Mouse (Mus musculus) small intestine, adult 2 months (tissue): Measurements from ENCODE around the gene Ccl9. TPM values are rescaled to one million over a fixed set of nuclear protein-coding genes. Genes with fewer than 3 reads are reported as not detected.

Experiments
- H3K27ac ChIP-seq: fragments of 200-500 bp; 2 replicates; pipeline ENCODE4 v1.5.1; 2012; ENCODE audit warnings: low read depth, low read length, control low read depth, inconsistent platforms; ENCODE audit not compliant: insufficient read depth
- H3K27me3 ChIP-seq: fragments of 200-500 bp; 2 replicates; pipeline ENCODE4 v1.6.1; 2012; ENCODE audit warnings: mild to moderate bottlenecking, moderate library complexity, low read length, inconsistent platforms; ENCODE audit not compliant: control insufficient read depth, insufficient read depth
- H3K36me3 ChIP-seq: fragments of 200-500 bp; 2 replicates; pipeline ENCODE4 v1.6.1; 2012; ENCODE audit warnings: mild to moderate bottlenecking, low read length, control low read depth, inconsistent platforms; ENCODE audit not compliant: control insufficient read depth, insufficient read depth
- H3K4me1 ChIP-seq: fragments of 200-500 bp; 2 replicates; pipeline ENCODE4 v1.6.1; 2012; ENCODE audit warnings: low read length, inconsistent platforms, mixed read lengths; ENCODE audit not compliant: control insufficient read depth, insufficient read depth, insufficient read length
- H3K4me3 ChIP-seq: fragments of 200-500 bp; 2 replicates; pipeline ENCODE4 v1.5.1; 2012; ENCODE audit warnings: low read depth, mild to moderate bottlenecking, control low read depth, inconsistent platforms, low read length, moderate library complexity
- CTCF ChIP-seq: fragments of 200-500 bp; IDR thresholded peaks from 2 replicates; pipeline ENCODE4 v1.5.1; 2012; ENCODE audit warnings: low read depth, mild to moderate bottlenecking, control low read depth, inconsistent platforms, low read length, moderate library complexity, mixed read lengths; ENCODE audit not compliant: insufficient replicate concordance, insufficient read length; ENCODE audit errors: extremely low read depth
- POLR2A ChIP-seq: fragments of 200-500 bp; IDR thresholded peaks from 2 replicates; pipeline ENCODE4 v1.6.1; 2012; ENCODE audit warnings: low read depth, mild to moderate bottlenecking, control low read depth, inconsistent platforms, low read length, moderate library complexity
- WGBS: fragments of 180-500 bp; shearing (Covaris S2); methylation state at CpG from one replicate; pipeline ENCODE4 v1.1.7; 2018; 5-methylcytosine and 5-hydroxymethylcytosine counted together
- polyA plus RNA-seq: library from polyadenylated mRNA; depleted of rRNA; stranded (reverse); fragments of >200 nt; gene quantifications from 2 replicates; pipeline ENCODE4 v1.2.3, GENCODE M21; 2012; rRNA removed

The Ccl9 gene
- 1.2 and 3.7 TPM in 2 replicates for polyA plus RNA-seq

DNA sequence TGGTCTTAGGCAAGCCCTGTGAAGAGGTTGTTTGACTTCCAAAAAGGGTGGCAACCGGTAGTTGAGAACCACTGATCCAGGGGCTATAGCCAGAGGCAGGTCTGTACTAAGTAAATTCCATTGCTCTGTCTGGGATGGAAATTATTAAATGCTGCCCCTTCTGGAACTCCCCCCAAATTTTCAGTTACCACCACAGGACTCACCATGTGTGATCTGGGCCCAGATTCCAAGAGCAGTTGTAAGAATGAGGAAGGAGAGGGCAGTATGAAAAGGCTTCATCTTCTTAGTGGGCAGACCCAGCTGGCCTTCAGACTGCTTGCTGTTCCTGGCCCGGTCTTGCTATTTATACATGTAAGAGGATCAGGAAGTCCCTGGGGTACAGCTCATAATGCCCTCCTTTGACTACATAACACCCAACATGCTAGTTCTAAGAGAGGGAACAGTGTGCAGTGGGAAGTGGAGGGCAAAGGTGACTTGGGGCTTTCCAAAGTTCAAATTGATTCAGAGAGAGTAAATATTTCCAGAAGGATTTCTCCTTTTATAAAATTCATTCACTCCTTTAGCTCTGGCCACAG, at the start of gene Ccl9:
Ccl9 (minus strand) TSS at position 451 of the 575 bp plus-strand sequence.
- WGBS, result 24% methylated on average over 2 of the region's 2 CpGs

DNA sequence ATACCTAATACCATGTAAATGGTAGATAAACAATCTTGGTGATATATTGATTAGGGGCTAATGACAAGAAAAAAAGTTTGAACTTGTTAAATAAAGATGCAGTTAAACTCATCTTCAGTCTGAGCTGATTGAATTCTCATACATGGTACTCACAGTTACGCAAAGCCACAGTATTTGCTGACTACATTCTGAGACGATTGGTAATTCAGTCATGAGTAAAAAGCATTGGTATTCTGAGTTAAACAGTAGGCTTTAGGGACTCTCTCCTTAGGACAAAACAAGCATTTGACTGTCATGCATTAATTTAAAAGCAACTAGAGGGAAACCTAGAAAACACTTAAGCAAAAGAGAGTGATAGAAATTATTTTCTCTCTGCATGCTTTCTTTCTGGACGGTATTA, 45.1 kb upstream of the Ccl9 start:
- no peak overlapping the region for H3K27ac ChIP-seq
- no peak overlapping the region for H3K4me3 ChIP-seq
- no peaks in the 10 kb centered on the region for H3K36me3 ChIP-seq
- no peak for TF ChIP-seq CTCF
- TF ChIP-seq POLR2A, result no peak
- H3K4me1 ChIP-seq, result no peaks in the 10 kb centered on the region
- WGBS, result 81% methylated on average over 3 of the region's 3 CpGs
- no peaks in the 10 kb centered on the region for H3K27me3 ChIP-seq

More for the DNA sequence above, at the start of gene Ccl9:
- Histone ChIP-seq H3K4me1 (peaks cover 3% of the 10 kb centered on the region; the same call in 1 of the 2 replicates), H3K27me3 (no peaks in the 10 kb centered on the region), H3K4me3 (no peak within 1 kb of the TSS), H3K27ac (no peak within 1 kb of the TSS), H3K36me3 (no peaks in the 10 kb centered on the region)
- TF ChIP-seq CTCF (no peak), POLR2A (no peak)

DNA sequence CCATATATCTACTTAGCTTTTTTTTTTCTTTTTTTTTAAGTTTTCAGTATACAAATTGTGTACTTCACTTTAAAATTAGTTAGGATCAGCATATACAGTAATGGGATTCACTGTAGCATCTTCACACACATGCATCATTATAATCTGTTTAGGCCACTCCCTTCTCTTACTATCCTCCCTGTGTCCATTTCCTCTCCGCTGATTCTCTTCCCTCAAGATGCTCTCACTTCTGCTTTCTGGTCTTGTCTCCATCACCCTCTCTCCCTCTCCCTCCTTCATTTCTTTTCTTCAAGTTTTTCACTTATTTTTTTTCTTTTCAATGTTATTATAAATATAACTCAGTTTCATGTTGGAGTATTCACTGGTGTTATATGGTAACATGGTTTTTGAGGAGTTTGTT, 40.6 kb upstream of the Ccl9 start:
- TF ChIP-seq CTCF, result no peak
- TF ChIP-seq POLR2A, result no peak
- WGBS, result 88% methylated on average over 1 of the region's 1 CpGs
- Histone ChIP-seq H3K36me3 (no peaks in the 10 kb centered on the region), H3K4me3 (no peak overlapping the region), H3K27ac (no peak overlapping the region), H3K27me3 (no peaks in the 10 kb centered on the region), H3K4me1 (no peaks in the 10 kb centered on the region)

DNA sequence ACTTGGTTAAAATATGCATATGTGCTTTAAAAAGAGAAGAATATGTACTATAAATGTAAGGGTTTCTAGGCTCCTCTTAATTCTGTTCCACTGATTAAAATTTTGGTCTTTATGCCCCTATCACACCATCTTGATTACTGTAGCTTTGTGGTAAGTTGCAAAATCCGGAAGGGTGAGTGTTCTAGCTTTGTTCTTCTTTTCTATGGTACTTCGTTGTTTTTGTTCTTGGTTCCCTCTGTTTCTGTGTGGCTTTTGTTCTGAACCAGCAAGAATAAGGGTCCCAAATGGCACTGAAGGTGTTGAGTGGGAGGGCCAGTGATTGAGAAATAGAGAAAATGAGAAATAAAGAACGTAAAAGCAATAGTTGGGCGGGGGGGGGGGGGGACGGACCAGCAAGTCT, 39.8 kb upstream of the Ccl9 start:
- 66% methylated on average over 5 of the region's 5 CpGs for WGBS
- TF ChIP-seq POLR2A (no peak), CTCF (no peak)
- H3K27ac ChIP-seq, result no peak overlapping the region
- no peak overlapping the region for H3K4me3 ChIP-seq
- no peaks in the 10 kb centered on the region for H3K27me3 ChIP-seq
- no peaks in the 10 kb centered on the region for H3K4me1 ChIP-seq
- H3K36me3 ChIP-seq, result no peaks in the 10 kb centered on the region

DNA sequence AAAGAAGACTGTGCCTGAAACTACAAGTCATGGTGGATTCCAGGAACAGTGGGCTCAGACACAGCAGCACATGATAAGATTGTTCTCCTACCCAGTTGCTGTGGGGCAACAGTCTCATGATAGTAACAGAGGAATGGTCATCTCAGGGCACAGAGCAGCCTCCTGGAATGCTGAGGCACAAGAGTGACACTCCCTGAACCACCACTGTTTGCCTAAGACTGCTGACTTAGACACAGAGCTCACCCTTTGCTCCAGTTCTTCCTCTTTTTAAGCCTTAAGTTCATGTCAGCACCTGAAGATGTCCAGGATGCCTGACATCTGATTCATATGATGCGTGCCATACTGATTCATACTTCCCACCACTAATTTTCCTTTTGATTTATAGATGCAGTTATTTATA, 38.1 kb upstream of the Ccl9 start:
- no peak for TF ChIP-seq CTCF
- no peak for TF ChIP-seq POLR2A
- Histone ChIP-seq H3K27me3 (no peaks in the 10 kb centered on the region), H3K27ac (no peak overlapping the region; the same call in 1 of the 2 replicates), H3K4me3 (no peak overlapping the region), H3K4me1 (no peaks in the 10 kb centered on the region), H3K36me3 (no peaks in the 10 kb centered on the region)
- WGBS, result 79% methylated on average over 1 of the region's 1 CpGs

DNA sequence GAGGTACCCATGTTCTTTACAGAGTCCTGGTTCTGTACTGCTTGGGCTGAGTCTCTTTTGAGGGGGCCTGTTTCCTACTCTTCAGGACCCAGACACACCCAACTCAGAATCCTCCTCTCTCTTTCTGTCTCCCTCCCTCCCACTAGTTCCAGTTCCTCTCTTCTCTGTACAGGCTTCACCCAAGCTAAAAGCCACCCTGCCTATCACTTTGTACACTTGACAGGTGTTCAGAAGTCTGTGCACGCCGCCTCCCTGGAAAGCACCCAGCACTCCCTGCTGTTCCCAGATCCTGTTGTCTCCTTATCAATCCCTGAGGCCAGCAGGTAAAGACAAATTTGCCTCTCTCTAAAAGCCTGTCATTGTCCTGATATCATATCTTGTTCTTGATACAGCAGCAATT, 32.5 kb upstream of the Ccl9 start:
- no peaks in the 10 kb centered on the region for H3K4me1 ChIP-seq
- H3K27ac ChIP-seq, result no peak overlapping the region
- no peaks in the 10 kb centered on the region for H3K36me3 ChIP-seq
- H3K4me3 ChIP-seq, result no peak overlapping the region
- TF ChIP-seq POLR2A (no peak), CTCF (no peak)
- no peaks in the 10 kb centered on the region for H3K27me3 ChIP-seq
- 23% methylated on average over 2 of the region's 2 CpGs for WGBS

DNA sequence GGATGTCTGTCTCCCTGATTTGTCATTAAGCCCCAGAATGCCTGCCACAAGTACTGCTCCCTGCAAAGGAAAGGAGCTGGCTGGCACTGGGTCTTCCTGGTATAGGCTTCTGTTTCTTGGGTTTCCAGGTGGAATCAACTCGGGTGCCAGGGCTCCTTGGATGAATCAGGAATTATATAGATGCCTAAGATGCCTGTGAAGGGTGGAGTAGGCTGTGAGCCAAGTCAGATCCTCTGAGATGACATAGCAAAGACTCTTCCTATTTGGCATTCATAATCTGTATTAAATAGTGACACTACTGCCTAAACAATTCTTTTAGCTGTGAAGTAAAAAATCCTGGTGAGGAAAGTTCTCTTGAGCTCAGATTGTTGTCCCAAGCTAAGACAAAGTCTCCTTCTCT, 28.0 kb upstream of the Ccl9 start:
- Histone ChIP-seq H3K4me3 (no peak overlapping the region), H3K27me3 (no peaks in the 10 kb centered on the region), H3K4me1 (no peaks in the 10 kb centered on the region), H3K27ac (no peak overlapping the region), H3K36me3 (no peaks in the 10 kb centered on the region)
- WGBS, result 19% methylated on average over 1 of the region's 1 CpGs
- no peak for TF ChIP-seq POLR2A
- TF ChIP-seq CTCF, result no peak

DNA sequence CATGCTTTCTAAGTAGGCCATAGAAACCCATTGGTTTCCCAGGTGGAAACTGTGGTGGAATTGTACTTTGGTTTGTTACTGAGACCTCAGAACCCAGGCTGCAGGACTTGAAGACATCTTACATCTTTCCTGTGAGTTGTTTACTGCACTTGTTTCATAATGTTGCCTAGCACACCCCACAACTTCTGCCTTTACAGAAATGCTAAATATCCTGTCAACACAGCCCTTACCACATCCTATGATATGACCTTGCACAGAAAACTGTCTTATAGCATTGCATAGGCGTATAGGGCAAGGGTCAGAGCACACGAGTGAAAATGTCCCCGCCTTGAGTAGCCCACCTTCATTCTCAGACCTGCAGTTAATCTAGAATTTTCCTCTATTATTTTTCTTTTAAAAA, 27.1 kb upstream of the Ccl9 start:
- H3K36me3 ChIP-seq, result no peaks in the 10 kb centered on the region
- WGBS, result 76% methylated on average over 3 of the region's 3 CpGs
- H3K27me3 ChIP-seq, result no peaks in the 10 kb centered on the region
- no peak for TF ChIP-seq POLR2A
- no peak for TF ChIP-seq CTCF
- H3K27ac ChIP-seq, result peak overlapping the region; percentile 36
- no peak overlapping the region for H3K4me3 ChIP-seq
- H3K4me1 ChIP-seq, result no peaks in the 10 kb centered on the region
